Mouse (Mus musculus) ES-E14 (cell line): ENCODE measurements around the gene Slc25a54. TPM values are rescaled to one million over a fixed set of nuclear protein-coding genes. Genes with fewer than 3 reads are reported as not detected.
A peak's percentile ranks its signal among the peaks of the same experiment; 100 is the strongest.

ENCODE experiments used
- DNase-seq: peaks from one replicate; pipeline ENCODE4 v3.0.0-alpha.2; 2013; ENCODE audit warnings: low read depth, low spot score
- H3K27ac ChIP-seq: 2 replicates; pipeline ENCODE4 v1.5.1; 2012; ENCODE audit warnings: low read depth, mild to moderate bottlenecking, low read length, moderate library complexity, mixed read lengths; ENCODE audit not compliant: poor library complexity, insufficient read depth, severe bottlenecking
- H3K36me3 ChIP-seq: 2 replicates; pipeline ENCODE4 v1.6.1; 2012; ENCODE audit warnings: mild to moderate bottlenecking, low read length, moderate library complexity, mixed read lengths; ENCODE audit not compliant: control insufficient read depth, poor library complexity, insufficient read depth, severe bottlenecking
- H3K4me1 ChIP-seq, 2 experiments: fragments of 150-350 bp in 1 of 2; sonication (generic) in 1 of 2; 2 replicates each; pipeline ENCODE4 v1.6.1; 2012; ENCODE audit warnings: low read length in 2 of 2, mild to moderate bottlenecking in 1 of 2, mixed read lengths in 1 of 2; ENCODE audit not compliant: control insufficient read depth in 2 of 2, insufficient read depth in 2 of 2, poor library complexity in 1 of 2
- H3K4me3 ChIP-seq, 2 experiments: fragments of 150-350 bp in 1 of 2; sonication (generic) in 1 of 2; 2 replicates each; pipeline ENCODE4 v1.5.1; 2012; ENCODE audit warnings: low read length in 2 of 2, low read depth in 1 of 2, mild to moderate bottlenecking in 1 of 2, mixed read lengths in 1 of 2; ENCODE audit not compliant: insufficient read depth in 1 of 2, poor library complexity in 1 of 2, severe bottlenecking in 1 of 2
- H3K9ac ChIP-seq: 2 replicates; pipeline ENCODE4 v1.6.1; 2012; ENCODE audit warnings: low read depth, mild to moderate bottlenecking, low read length, mixed read lengths; ENCODE audit not compliant: poor library complexity, insufficient read depth, severe bottlenecking
- H3K9me3 ChIP-seq: fragments of 150-350 bp; sonication (generic); 2 replicates; pipeline ENCODE4 v1.6.1; 2012; ENCODE audit warnings: low read depth, mild to moderate bottlenecking, low read length; ENCODE audit not compliant: control insufficient read depth, insufficient read depth
- CHD2 ChIP-seq: IDR thresholded peaks from 2 replicates; pipeline ENCODE4 v1.6.1; 2014; ENCODE audit warnings: mild to moderate bottlenecking, low read depth, low read length, inconsistent platforms
- HCFC1 ChIP-seq: IDR thresholded peaks from 2 replicates; pipeline ENCODE4 v1.6.1; 2012; ENCODE audit warnings: low read length, inconsistent platforms, borderline replicate concordance; ENCODE audit not compliant: insufficient read depth
- MAFK ChIP-seq: IDR thresholded peaks from 2 replicates; pipeline ENCODE4 v1.6.1; 2014; ENCODE audit warnings: mild to moderate bottlenecking, low read depth, low read length, inconsistent platforms; ENCODE audit not compliant: insufficient read depth
- ZC3H11A ChIP-seq: IDR thresholded peaks from 2 replicates; pipeline ENCODE4 v1.6.1; 2012; ENCODE audit warnings: low read depth, mild to moderate bottlenecking, inconsistent platforms, low read length, borderline replicate concordance
- ZNF384 ChIP-seq: IDR thresholded peaks from 2 replicates; pipeline ENCODE4 v1.6.1; 2012; ENCODE audit warnings: low read depth, low read length, inconsistent platforms
- in situ Hi-C, 2 experiments: fragments of 600-800 bp; cut with MboI; formaldehyde crosslinking; loops; one replicate each; pipeline ENCODE4 v1.15.1; 2025; ENCODE audit warnings: low sequenced_read_pairs in 2 of 2, inconsistent platforms in 1 of 2; ENCODE audit not compliant: unreplicated experiment in 2 of 2
- total RNA-seq: library from RNA; depleted of rRNA; stranded (reverse); fragments of 300-350 nt; gene quantifications from 2 replicates; pipeline ENCODE4 v1.2.3, GENCODE M21; 2012

The Slc25a54 gene
- total RNA-seq, 1 experiment, result not detected

- no peak for TF ChIP-seq ZC3H11A
- TF ChIP-seq ZNF384, result no peak
- TF ChIP-seq CHD2, result no peak
- no peak for TF ChIP-seq MAFK
- TF ChIP-seq HCFC1, result no peak
- no peaks in the 10 kb centered on the region for H3K9me3 ChIP-seq
- H3K9ac ChIP-seq, result no peak overlapping the region
- no peak overlapping the region for H3K4me3 ChIP-seq
- H3K27ac ChIP-seq, result no peak overlapping the region
- DNase-seq, result no peak
- no peaks in the 10 kb centered on the region for H3K36me3 ChIP-seq
- no peaks in the 10 kb centered on the region for H3K4me1 ChIP-seq
- in situ Hi-C loops, result no loop called here
Observed at GRCm38 (mm10) chr3:109051056-109051945, 29.0 kb upstream of the Slc25a54 start.

GRCm38 (mm10) chr3:109051946-109052331 is 28.3 kb upstream of the Slc25a54 start:
- H3K9me3 ChIP-seq, result no peaks in the 10 kb centered on the region
- in situ Hi-C loops, result no loop called here
- H3K4me1 ChIP-seq, result no peaks in the 10 kb centered on the region
- H3K27ac ChIP-seq, result no peak overlapping the region
- H3K36me3 ChIP-seq, result no peaks in the 10 kb centered on the region
- TF ChIP-seq CHD2, result no peak
- TF ChIP-seq HCFC1, result no peak
- TF ChIP-seq MAFK, result no peak
- TF ChIP-seq ZC3H11A, result no peak
- TF ChIP-seq ZNF384, result no peak
- no peak overlapping the region for H3K4me3 ChIP-seq
- DNase-seq, result no peak
- H3K9ac ChIP-seq, result no peak overlapping the region

- H3K27ac ChIP-seq, result no peak overlapping the region
- no peaks in the 10 kb centered on the region for H3K4me1 ChIP-seq
- no peaks in the 10 kb centered on the region for H3K36me3 ChIP-seq
- DNase-seq, result no peak
- TF ChIP-seq ZC3H11A (no peak), CHD2 (no peak), ZNF384 (no peak), HCFC1 (no peak), MAFK (no peak)
- no peaks in the 10 kb centered on the region for H3K9me3 ChIP-seq
- no peak overlapping the region for H3K4me3 ChIP-seq
- H3K9ac ChIP-seq, result no peak overlapping the region
- in situ Hi-C loops, result no loop called here
Observed at GRCm38 (mm10) chr3:109059903-109060302, 20.4 kb upstream of the Slc25a54 start.

DNA sequence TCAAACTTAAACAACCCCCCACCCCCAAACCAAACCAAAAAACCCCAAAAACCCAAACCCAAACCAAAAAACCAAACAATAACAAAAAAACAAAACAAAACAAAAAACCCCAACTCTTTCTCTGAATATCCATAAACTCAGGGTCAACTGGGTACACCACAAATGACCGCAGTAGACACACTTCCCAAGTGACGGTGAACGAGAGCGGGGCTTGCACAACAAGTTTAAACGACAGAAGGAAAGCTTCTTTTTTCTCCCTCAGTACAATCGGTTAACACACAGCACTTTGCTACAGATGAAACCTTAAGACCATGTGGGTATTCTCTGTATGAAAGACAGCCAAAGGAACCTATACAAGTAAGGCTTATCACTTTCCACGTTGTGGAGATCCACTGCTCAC is 17.9 kb upstream of the Slc25a54 start:
- Histone ChIP-seq H3K4me3 (no peak overlapping the region), H3K4me1 (no peaks in the 10 kb centered on the region), H3K36me3 (no peaks in the 10 kb centered on the region), H3K27ac (no peak overlapping the region), H3K9ac (no peak overlapping the region), H3K9me3 (no peaks in the 10 kb centered on the region)
- in situ Hi-C loops, result no loop called here
- no peak for TF ChIP-seq ZNF384
- TF ChIP-seq MAFK, result no peak
- no peak for TF ChIP-seq CHD2
- no peak for TF ChIP-seq ZC3H11A
- TF ChIP-seq HCFC1, result no peak
- DNase-seq, result no peak

DNA sequence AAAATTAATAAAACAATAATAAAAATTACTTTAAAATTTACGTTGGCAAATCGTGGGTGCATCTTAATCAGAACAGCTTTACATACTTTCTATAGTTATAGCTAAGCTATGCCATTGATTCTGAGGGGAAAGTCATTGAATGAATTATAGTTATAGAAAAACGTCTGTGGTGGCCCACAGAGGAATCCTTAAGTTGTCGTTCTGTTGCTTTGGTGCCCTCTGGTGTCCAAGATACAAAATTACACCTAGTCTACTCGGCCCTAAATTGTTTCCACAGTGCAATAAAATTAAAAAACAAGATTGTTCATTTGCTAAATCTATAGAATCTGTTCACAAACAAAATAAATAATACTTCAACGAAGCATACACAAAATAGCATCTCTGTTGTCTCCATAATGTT is 17.3 kb upstream of the Slc25a54 start:
- no peaks in the 10 kb centered on the region for H3K36me3 ChIP-seq
- no peaks in the 10 kb centered on the region for H3K4me1 ChIP-seq
- no peak overlapping the region for H3K27ac ChIP-seq
- TF ChIP-seq CHD2, result no peak
- TF ChIP-seq ZC3H11A, result peak; percentile 53; the same call in 1 of the 2 replicates
- no peak for TF ChIP-seq HCFC1
- TF ChIP-seq ZNF384, result no peak
- H3K9me3 ChIP-seq, result no peaks in the 10 kb centered on the region
- in situ Hi-C loops, result no loop called here
- no peak overlapping the region for H3K4me3 ChIP-seq
- peak; percentile 37 for DNase-seq
- no peak overlapping the region for H3K9ac ChIP-seq
